Comparison of ENCODE assay signal across 24 mouse cellular contexts in genomic region chr8:123668681-123669080, GRCm38 (mm10). TPM values are rescaled to one million over a fixed set of nuclear protein-coding genes. Genes with fewer than 3 reads are reported as not detected.
DNase-seq lines count a peak whose midpoint lies in the region; ATAC-seq and TF ChIP-seq lines count a peak whose summit lies in the region.
"Had no signal": no experiment of that assay in that cellular context is flagged by ENCODE, and none has a peak within 500 bp of the region (broad histone marks: within the 10 kb centered on the region; RNA-seq: fewer than 3 reads in every experiment).

No protein-coding gene starts in this region.

- H3K27ac ChIP-seq in forebrain, embryonic 10.5 days, result 0 out of 2 replicates have a peak overlapping the region, but pooled peaks have one; percentile 11
- no peak overlapping the region for H3K27ac ChIP-seq in forebrain, embryonic 14.5 days (ENCODE audit: low read depth, low read length)
- no peak overlapping the region for H3K27ac ChIP-seq in lung, embryonic 16.5 days (ENCODE audit: low read length)
- peak overlapping the region; percentile 85 for H3K27ac ChIP-seq in bone marrow, adult 2 months (ENCODE audit: control insufficient read depth, insufficient read depth, low read depth, low read length, poor library complexity)
- H3K27ac ChIP-seq in heart, adult 2 months, result no peak overlapping the region
- H3K27ac ChIP-seq in midbrain, embryonic 11.5 days (ENCODE audit: low read depth, low read length), result no peak overlapping the region
- H3K27ac ChIP-seq: forebrain, embryonic 12.5 days; hindbrain, embryonic 14.5 days; midbrain, embryonic 12.5 days; neural tube, embryonic 15.5 days; stomach, embryonic 15.5 days had no signal

- TF ChIP-seq POLR2A in bone marrow, adult 2 months (IDR thresholded peaks at IDR 0.05; ENCODE audit: borderline replicate concordance, control insufficient read depth, low read depth, low read length), result no peak
- TF ChIP-seq POLR2A in heart, adult 2 months (IDR thresholded peaks at IDR 0.05; ENCODE audit: insufficient read depth, low read depth, low read length), result no peak

- H3K79me2 ChIP-seq in heart, adult 2 months (replicated peaks; ENCODE audit: control insufficient read depth, insufficient read depth, low read length), result no peaks in the 10 kb centered on the region

- no peak overlapping the region for H3K4me3 ChIP-seq in forebrain, embryonic 10.5 days
- no peak overlapping the region for H3K4me3 ChIP-seq in forebrain, embryonic 14.5 days (ENCODE audit: low read depth, low read length)
- no peak overlapping the region for H3K4me3 ChIP-seq in lung, embryonic 16.5 days (ENCODE audit: low read length)
- no peak overlapping the region for H3K4me3 ChIP-seq in bone marrow, adult 2 months (replicated peaks; ENCODE audit: control insufficient read depth, low read depth, low read length)
- H3K4me3 ChIP-seq in heart, adult 2 months, result no peak overlapping the region
- no peak overlapping the region for H3K4me3 ChIP-seq in midbrain, embryonic 11.5 days (ENCODE audit: low read depth, low read length)
- H3K4me3 ChIP-seq: forebrain, embryonic 12.5 days; heart, embryonic 10.5 days; liver, embryonic 13.5 days; midbrain, embryonic 12.5 days; neural tube, embryonic 15.5 days; stomach, embryonic 15.5 days had no signal

- H3K4me1 ChIP-seq in forebrain, embryonic 10.5 days, result peaks cover 37% of the 10 kb centered on the region
- H3K4me1 ChIP-seq in forebrain, embryonic 14.5 days (ENCODE audit: control insufficient read depth, insufficient read depth, low read length), result no peaks in the 10 kb centered on the region
- H3K4me1 ChIP-seq in lung, embryonic 16.5 days (replicated peaks; ENCODE audit: control insufficient read depth, insufficient read depth, low read length), result no peaks in the 10 kb centered on the region
- peaks cover 5% of the 10 kb centered on the region for H3K4me1 ChIP-seq in bone marrow, adult 2 months (ENCODE audit: control insufficient read depth, insufficient read depth, low read length)
- H3K4me1 ChIP-seq in heart, adult 2 months (ENCODE audit: control insufficient read depth, insufficient read depth, low read length), result no peaks in the 10 kb centered on the region
- H3K4me1 ChIP-seq in midbrain, embryonic 11.5 days (ENCODE audit: control insufficient read depth, insufficient read depth, low read length), result no peaks in the 10 kb centered on the region
- H3K4me1 ChIP-seq: midbrain, embryonic 12.5 days; neural tube, embryonic 15.5 days had no signal

- TF ChIP-seq EP300 in heart, adult 2 months (IDR thresholded peaks at IDR 0.05; ENCODE audit: insufficient read depth, low read depth, low read length), result no peak

- no peak overlapping the region for H3K9ac ChIP-seq in forebrain, embryonic 14.5 days (ENCODE audit: low read length)
- no peak overlapping the region for H3K9ac ChIP-seq in lung, embryonic 16.5 days (ENCODE audit: low read length)
- no peak overlapping the region for H3K9ac ChIP-seq in heart, adult 2 months (ENCODE audit: low read depth, low read length)
- H3K9ac ChIP-seq in midbrain, embryonic 11.5 days (ENCODE audit: low read length), result no peak overlapping the region
- H3K9ac ChIP-seq: forebrain, embryonic 12.5 days; hindbrain, embryonic 14.5 days; liver, embryonic 13.5 days; midbrain, embryonic 12.5 days; neural tube, embryonic 15.5 days; stomach, embryonic 15.5 days had no signal

- no peaks in the 10 kb centered on the region for H3K27me3 ChIP-seq in forebrain, embryonic 10.5 days (ENCODE audit: poor library complexity, severe bottlenecking)
- no peaks in the 10 kb centered on the region for H3K27me3 ChIP-seq in forebrain, embryonic 14.5 days (replicated peaks; ENCODE audit: control insufficient read depth, insufficient read depth, low read length)
- H3K27me3 ChIP-seq in lung, embryonic 16.5 days (ENCODE audit: control insufficient read depth, insufficient read depth, low read depth, low read length), result no peaks in the 10 kb centered on the region
- H3K27me3 ChIP-seq in heart, adult 2 months (ENCODE audit: control insufficient read depth, insufficient read depth, low read length), result no peaks in the 10 kb centered on the region
- H3K27me3 ChIP-seq in midbrain, embryonic 11.5 days (ENCODE audit: control insufficient read depth, insufficient read depth, low read length), result no peaks in the 10 kb centered on the region
- H3K27me3 ChIP-seq: forebrain, embryonic 12.5 days; liver, embryonic 13.5 days; midbrain, embryonic 12.5 days; neural tube, embryonic 15.5 days; stomach, embryonic 15.5 days had no signal

- H3K36me3 ChIP-seq in forebrain, embryonic 10.5 days (replicated peaks), result peaks cover 12% of the 10 kb centered on the region
- peaks cover 8% of the 10 kb centered on the region for H3K36me3 ChIP-seq in forebrain, embryonic 14.5 days (ENCODE audit: control insufficient read depth, insufficient read depth, low read length)
- H3K36me3 ChIP-seq in lung, embryonic 16.5 days (ENCODE audit: control insufficient read depth, insufficient read depth, low read length), result no peaks in the 10 kb centered on the region
- no peaks in the 10 kb centered on the region for H3K36me3 ChIP-seq in heart, adult 2 months (ENCODE audit: control insufficient read depth, insufficient read depth, low read length)
- H3K36me3 ChIP-seq in midbrain, embryonic 11.5 days (ENCODE audit: control insufficient read depth, insufficient read depth, low read length), result no peaks in the 10 kb centered on the region
- H3K36me3 ChIP-seq: liver, embryonic 13.5 days; stomach, embryonic 15.5 days had no signal

- H3K9me3 ChIP-seq in forebrain, embryonic 10.5 days, result no peaks in the 10 kb centered on the region
- no peaks in the 10 kb centered on the region for H3K9me3 ChIP-seq in forebrain, embryonic 14.5 days (replicated peaks; ENCODE audit: control insufficient read depth, low read length)
- no peaks in the 10 kb centered on the region for H3K9me3 ChIP-seq in lung, embryonic 16.5 days (ENCODE audit: control insufficient read depth, low read length)
- H3K9me3 ChIP-seq in midbrain, embryonic 11.5 days (ENCODE audit: control insufficient read depth, low read length), result no peaks in the 10 kb centered on the region
- H3K9me3 ChIP-seq: forebrain, embryonic 12.5 days; heart, embryonic 10.5 days; liver, embryonic 13.5 days; midbrain, embryonic 12.5 days; neural tube, embryonic 15.5 days; stomach, embryonic 15.5 days had no signal

- ATAC-seq in forebrain, embryonic 14.5 days, result no peak
- peak; percentile 49 for ATAC-seq in lung, embryonic 16.5 days (ENCODE audit: low read depth)
- no peak for ATAC-seq in midbrain, embryonic 11.5 days (ENCODE audit: low FRiP score)
- ATAC-seq: inflammation-experienced regulatory T-cells, adult 6 months had no signal

- TF ChIP-seq CTCF in bone marrow, adult 2 months (IDR thresholded peaks at IDR 0.05; ENCODE audit: control insufficient read depth, insufficient read depth, low read length), result no peak
- TF ChIP-seq CTCF in heart, adult 2 months (IDR thresholded peaks at IDR 0.05), result no peak

- no peak for DNase-seq in forebrain, embryonic 10.5 days (ENCODE audit: extremely low spot score, low spot score)
- no peak for DNase-seq in forebrain, embryonic 14.5 days (ENCODE audit: low spot score)
- DNase-seq in lung, postnatal 14 days, result no peak
- no peak for DNase-seq in heart, adult 2 months
- DNase-seq in midbrain, embryonic 11.5 days (ENCODE audit: low spot score, missing footprints), result no peak
- DNase-seq: adrenal gland, postnatal 25 days; cerebellum, adult 11-12 months; cerebellum, postnatal 10 days; heart, postnatal 4 days; kidney, adult 18-20 months; liver, embryonic 13.5 days; lung, postnatal 36 days; right cerebral cortex, adult 18-20 months; thymus, postnatal 36 days had no signal

- H3K4me2 ChIP-seq in forebrain, embryonic 14.5 days (ENCODE audit: low read length), result no peak overlapping the region
- 0 out of 2 replicates have a peak overlapping the region, but pooled peaks have one; percentile 8 for H3K4me2 ChIP-seq in lung, embryonic 16.5 days (ENCODE audit: low read depth, low read length)
- H3K4me2 ChIP-seq in midbrain, embryonic 11.5 days, result no peak overlapping the region
- H3K4me2 ChIP-seq: forebrain, embryonic 12.5 days; hindbrain, embryonic 14.5 days; liver, embryonic 13.5 days; midbrain, embryonic 12.5 days; neural tube, embryonic 15.5 days; stomach, embryonic 15.5 days had no signal

- WGBS in forebrain, embryonic 10.5 days, result 53% methylated on average over 4 of the region's 4 CpGs
- 27% methylated on average over 4 of the region's 4 CpGs for WGBS in forebrain, embryonic 14.5 days
- 29% methylated on average over 4 of the region's 4 CpGs for WGBS in lung, embryonic 16.5 days
- WGBS in bone marrow, adult 2 months, result 16% methylated on average over 4 of the region's 4 CpGs
- 34% methylated on average over 4 of the region's 4 CpGs for WGBS in heart, adult 2 months
- WGBS in midbrain, embryonic 11.5 days, result 54% methylated on average over 4 of the region's 4 CpGs

- intact Hi-C loops in heart, adult 2 months (cut with DNase I), result no loop called here

RNA-seq across cellular contexts. Expression of gene Rhou, which starts 15.0 kb away (rescaled TPM):
- polyA plus RNA-seq in forebrain, embryonic 10.5 days (2016; fragmentation: Nextera tagmentation; extraction: Ambion mirVana), result 5.9 and 6.0 TPM in 2 replicates
- 7.1 and 7.2 TPM in 2 replicates for polyA plus RNA-seq in forebrain, embryonic 14.5 days (2014; fragmentation: Nextera tagmentation; extraction: Ambion mirVana)
- 7.8 and 8.3 TPM in 2 replicates for polyA plus RNA-seq in lung, embryonic 16.5 days (2015; fragmentation: Nextera tagmentation; extraction: Ambion mirVana)
- polyA plus RNA-seq in bone marrow, adult 2 months (2011; ENCODE audit: insufficient read depth, insufficient read length, low replicate concordance, missing spikeins), result 5.3 and 17.9 TPM in 2 replicates
- total RNA-seq in heart, adult 2 months (2021), result 1 to 10 TPM; 5.5 to 5.8 TPM
- 4.1 and 5.1 TPM in 2 replicates for polyA plus RNA-seq in heart, adult 2 months (2012; rRNA removed)
- 7.7 and 8.3 TPM in 2 replicates for polyA plus RNA-seq in midbrain, embryonic 11.5 days (2014; fragmentation: Nextera tagmentation; extraction: Ambion mirVana)
- total RNA-seq: MEL had no signal
- polyA plus RNA-seq: inflammation-experienced regulatory T-cells, adult 6 months had no signal

Comparison
In these comparisons a context has a peak if more than half of its experiments do, and no peak if none do; other contexts are left out.
1. H3K27ac ChIP-seq: peak in forebrain, embryonic 10.5 days (single experiment) and bone marrow, adult 2 months (single experiment); none in forebrain, embryonic 14.5 days (single experiment), lung, embryonic 16.5 days (single experiment), heart, adult 2 months (single experiment) and midbrain, embryonic 11.5 days (single experiment).